Mouse (Mus musculus) embryonic fibroblast, embryonic 13.5 days (primary cell): ENCODE results near the gene Aldh9a1. TPM values are rescaled to one million over a fixed set of nuclear protein-coding genes. Genes with fewer than 3 reads are reported as not detected.

Experiments
- H3K27ac ChIP-seq: 2 replicates; pipeline ENCODE4 v1.5.1; 2012; ENCODE audit warnings: low read length, control low read depth, inconsistent platforms; ENCODE audit not compliant: insufficient read depth
- H3K4me1 ChIP-seq: 2 replicates; pipeline ENCODE4 v1.6.1; 2011; ENCODE audit warnings: low read length; ENCODE audit not compliant: control insufficient read depth, insufficient read depth
- H3K4me3 ChIP-seq: 2 replicates; pipeline ENCODE4 v1.5.1; 2011; ENCODE audit warnings: mild to moderate bottlenecking, control low read depth, low read length; ENCODE audit not compliant: insufficient read depth
- CTCF ChIP-seq: IDR thresholded peaks from 2 replicates; pipeline ENCODE4 v1.5.1; 2011; ENCODE audit warnings: mild to moderate bottlenecking, control low read depth, low read length, moderate library complexity, borderline replicate concordance; ENCODE audit not compliant: insufficient read depth
- POLR2A ChIP-seq: IDR thresholded peaks from 2 replicates; pipeline ENCODE4 v1.6.1; 2011; ENCODE audit warnings: low read depth, mild to moderate bottlenecking, control low read depth, low read length, moderate library complexity
- polyA plus RNA-seq: library from polyadenylated mRNA; stranded (reverse); fragments of >200 nt; gene quantifications from 2 replicates; pipeline ENCODE4 v1.2.4, GENCODE M21; 2011; ENCODE audit warnings: low read depth; ENCODE audit not compliant: missing spikeins, insufficient read length

The Aldh9a1 gene
- polyA plus RNA-seq, 1 experiment, result 22.9 TPM

DNA sequence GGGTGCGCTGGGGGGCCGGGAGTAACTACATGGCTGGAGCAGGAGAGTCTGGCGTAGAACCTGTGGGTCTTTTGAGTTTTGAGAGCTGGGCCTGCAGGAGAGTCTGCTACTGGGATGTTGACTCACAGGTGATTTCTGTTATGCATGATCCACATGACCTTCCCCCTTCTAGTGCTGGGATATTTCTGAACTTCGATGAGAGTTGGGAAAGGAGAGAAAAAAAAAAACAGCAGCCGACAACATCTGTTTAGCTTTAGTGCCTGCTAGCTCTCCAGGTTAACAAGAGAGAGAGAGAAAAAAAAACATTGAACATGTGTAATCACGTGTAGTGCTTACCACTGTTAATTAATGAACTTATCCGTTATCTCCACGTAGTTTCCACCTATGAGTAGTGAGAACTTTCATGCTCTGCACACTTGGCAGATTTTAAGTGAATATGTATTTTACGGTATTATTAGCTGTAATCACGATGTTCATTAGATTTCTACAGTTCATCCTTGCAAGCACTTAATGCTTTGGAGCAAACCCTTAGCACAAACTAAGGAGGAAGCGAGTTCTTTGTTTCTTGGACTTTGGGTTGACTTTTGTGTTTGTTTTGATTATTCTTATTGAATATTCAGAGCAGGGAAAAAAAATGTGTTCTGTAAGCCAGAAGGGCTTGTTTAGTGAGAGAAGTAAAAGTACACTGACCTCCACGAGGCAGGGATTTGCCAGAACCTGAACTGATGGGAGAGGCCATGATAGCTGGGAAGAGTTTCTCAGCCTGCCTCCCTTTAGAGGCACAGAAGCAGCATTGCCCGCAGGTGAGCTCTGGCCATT is 1.0 kb downstream of the Aldh9a1 start:
- Histone ChIP-seq H3K27ac (no peak overlapping the region), H3K4me1 (no peaks in the 10 kb centered on the region), H3K4me3 (peak overlapping the region; percentile 65)
- no peak for TF ChIP-seq POLR2A

- TF ChIP-seq CTCF, result no peak
- no peak for TF ChIP-seq POLR2A
- H3K4me3 ChIP-seq, result no peak overlapping the region
Observed at GRCm38 (mm10) chr1:167352403-167352802, 2.6 kb downstream of the Aldh9a1 start.

GRCm38 (mm10) chr1:167357387-167357786 is 7.6 kb downstream of the Aldh9a1 start:
- TF ChIP-seq CTCF (no peak), POLR2A (no peak)
- Histone ChIP-seq H3K4me3 (no peak overlapping the region), H3K4me1 (no peaks in the 10 kb centered on the region), H3K27ac (no peak overlapping the region)

More at GRCm38 (mm10) chr1:167352403-167352802, 2.6 kb downstream of the Aldh9a1 start:
- no peak overlapping the region for H3K27ac ChIP-seq
- H3K4me1 ChIP-seq, result no peaks in the 10 kb centered on the region

DNA sequence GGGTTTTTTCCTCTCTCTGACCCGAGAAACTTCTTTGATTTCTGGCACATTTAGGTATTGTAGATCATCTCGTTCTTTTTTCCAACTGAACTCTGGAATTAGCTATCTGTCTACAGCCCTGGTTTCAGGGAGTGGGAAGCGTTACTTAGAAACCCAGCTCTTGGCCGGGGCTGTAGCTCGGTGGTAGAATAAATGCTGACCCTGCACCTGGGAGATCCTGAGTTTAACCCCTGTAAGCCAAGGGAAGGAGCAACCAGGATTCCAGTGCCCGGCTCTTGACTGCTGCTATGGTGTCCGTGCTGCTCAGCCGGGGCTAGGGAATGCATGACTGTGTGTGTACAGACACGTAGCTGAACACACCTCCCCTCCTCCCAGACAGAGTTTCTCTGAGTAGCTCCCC is 8.9 kb downstream of the Aldh9a1 start:
- TF ChIP-seq CTCF (no peak), POLR2A (no peak)
- no peaks in the 10 kb centered on the region for H3K4me1 ChIP-seq
- H3K27ac ChIP-seq, result no peak overlapping the region
- no peak overlapping the region for H3K4me3 ChIP-seq

DNA sequence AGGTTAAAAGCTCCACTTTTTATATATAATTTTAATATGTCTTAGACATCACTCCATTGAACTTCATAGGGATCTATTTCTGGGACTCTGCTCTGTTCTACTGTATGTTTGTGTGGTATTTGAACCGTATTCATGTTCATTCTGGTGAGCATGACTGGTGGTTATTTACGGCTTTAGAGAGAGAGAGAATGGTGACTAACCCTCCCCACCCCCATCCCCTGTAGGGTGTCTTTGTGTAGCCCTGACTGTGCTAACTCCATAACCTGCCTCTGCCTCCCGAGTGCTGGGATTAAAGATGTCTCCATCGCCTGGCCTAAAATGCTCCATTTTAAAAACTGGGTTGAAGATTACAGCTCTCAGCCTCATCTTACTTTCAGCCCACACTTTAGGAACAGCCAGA is 10.5 kb downstream of the Aldh9a1 start:
- no peaks in the 10 kb centered on the region for H3K4me1 ChIP-seq
- no peak overlapping the region for H3K4me3 ChIP-seq
- no peak for TF ChIP-seq POLR2A
- TF ChIP-seq CTCF, result no peak
- H3K27ac ChIP-seq, result no peak overlapping the region

DNA sequence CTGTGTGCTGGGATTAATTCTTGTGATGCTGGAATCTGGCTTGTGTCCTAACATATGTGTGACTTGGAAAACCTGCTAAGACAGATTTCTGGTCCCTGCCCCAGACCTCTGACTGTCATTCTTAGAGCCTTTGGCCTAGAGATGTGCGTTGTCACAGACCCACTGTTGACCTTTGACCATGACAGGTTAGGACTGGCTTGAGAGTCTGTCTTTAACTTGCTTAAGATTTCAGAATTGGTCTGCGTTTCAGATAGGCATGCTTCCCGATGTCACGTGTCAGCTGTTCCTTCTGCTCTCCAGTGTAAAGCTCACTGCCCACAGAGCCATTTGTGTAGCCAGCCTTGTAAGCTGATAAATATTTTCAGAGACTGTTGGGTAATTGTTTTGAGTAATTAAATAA is 13.0 kb downstream of the Aldh9a1 start:
- TF ChIP-seq CTCF (no peak), POLR2A (no peak)
- Histone ChIP-seq H3K27ac (no peak overlapping the region), H3K4me3 (no peak overlapping the region), H3K4me1 (no peaks in the 10 kb centered on the region)

GRCm38 (mm10) chr1:167363322-167363721 is 13.5 kb downstream of the Aldh9a1 start:
- TF ChIP-seq CTCF (no peak), POLR2A (no peak)
- Histone ChIP-seq H3K27ac (no peak overlapping the region), H3K4me3 (no peak overlapping the region), H3K4me1 (no peaks in the 10 kb centered on the region)

DNA sequence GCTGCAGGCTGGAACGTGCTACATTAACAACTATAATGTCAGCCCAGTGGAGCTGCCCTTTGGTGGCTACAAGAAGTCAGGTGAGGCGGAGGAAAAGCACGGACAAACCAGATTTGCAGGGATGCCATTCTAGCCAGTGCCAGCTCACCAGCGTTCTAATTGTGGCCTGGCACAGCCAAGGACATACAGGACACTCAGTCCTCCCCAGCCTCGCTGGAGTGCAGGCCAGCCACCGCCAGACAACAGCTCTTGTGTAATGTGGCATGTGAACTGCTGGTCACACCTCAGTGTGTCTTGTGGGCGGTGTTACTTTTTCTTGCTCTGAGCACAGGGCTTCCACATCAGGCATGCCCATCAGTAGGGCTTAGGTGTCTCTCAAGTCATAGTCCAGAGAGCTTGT is 16.0 kb downstream of the Aldh9a1 start:
- TF ChIP-seq CTCF, result no peak
- TF ChIP-seq POLR2A, result no peak
- H3K4me3 ChIP-seq, result no peak overlapping the region
- no peaks in the 10 kb centered on the region for H3K4me1 ChIP-seq
- no peak overlapping the region for H3K27ac ChIP-seq

DNA sequence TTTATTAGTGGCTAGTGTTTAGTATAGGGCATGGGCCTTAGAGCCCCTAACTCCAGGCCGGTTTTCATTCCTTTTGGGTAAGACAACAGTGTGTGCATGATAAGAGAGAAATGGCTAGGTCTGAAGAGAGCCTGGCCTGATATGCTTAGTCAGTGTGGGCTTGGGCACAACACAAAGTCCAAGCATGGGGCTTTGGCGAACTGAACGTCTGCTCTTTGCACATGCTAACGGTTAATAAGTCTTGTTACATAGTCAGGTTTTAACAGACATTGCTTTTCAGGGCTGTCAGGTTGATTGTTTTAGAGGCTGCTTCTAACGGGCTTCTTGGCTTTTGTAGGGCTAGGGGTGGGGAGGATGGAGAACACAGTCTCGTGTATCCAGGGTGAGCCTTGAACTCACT is 16.8 kb downstream of the Aldh9a1 start:
- TF ChIP-seq POLR2A (no peak), CTCF (no peak)
- Histone ChIP-seq H3K4me1 (no peaks in the 10 kb centered on the region), H3K4me3 (no peak overlapping the region), H3K27ac (no peak overlapping the region)

DNA sequence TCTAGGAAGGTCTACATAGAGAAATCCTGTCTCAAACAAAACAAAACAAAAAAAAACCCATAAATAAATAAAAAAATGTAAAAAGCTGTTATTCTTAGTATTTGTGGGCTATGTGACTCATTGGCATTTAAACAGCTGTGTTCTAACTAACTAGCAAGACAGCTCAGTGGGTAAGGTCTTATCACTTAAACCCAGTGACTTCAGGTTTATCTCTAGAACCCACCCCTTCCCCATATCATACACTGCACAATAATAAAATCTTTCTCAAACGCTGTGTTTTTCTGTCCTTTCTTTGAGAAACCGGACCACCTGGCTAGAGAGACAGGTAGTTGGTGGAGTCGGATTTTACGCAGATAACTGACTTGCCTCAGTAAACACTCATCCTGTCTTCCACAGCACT is 18.2 kb downstream of the Aldh9a1 start:
- no peak for TF ChIP-seq CTCF
- no peak for TF ChIP-seq POLR2A
- Histone ChIP-seq H3K27ac (no peak overlapping the region), H3K4me1 (no peaks in the 10 kb centered on the region), H3K4me3 (no peak overlapping the region)

- H3K27ac ChIP-seq, result no peak overlapping the region
- no peaks in the 10 kb centered on the region for H3K4me1 ChIP-seq
- H3K4me3 ChIP-seq, result no peak overlapping the region
- TF ChIP-seq POLR2A, result no peak
- no peak for TF ChIP-seq CTCF
Observed at GRCm38 (mm10) chr1:167368513-167368912, 18.7 kb downstream of the Aldh9a1 start.
